Mouse (Mus musculus): ENCODE measurements at regions not wholly inside any gene's neighbourhood (a gene's known extent, or its start where the extent isn't known, plus 50 kb on each side); places are given as distances from the start of the nearest gene placed in this dataset.

GRCm38 (mm10) chr1:120396290-120396689 is 55.9 kb downstream of the C1ql2 start:
- TF ChIP-seq POLR2AphosphoS2 (IDR thresholded peaks at IDR 0.05; ENCODE audit: low read depth, low read length) (no peak), JUND (conservative IDR thresholded peaks at IDR 0.05; ENCODE audit: low read depth, low read length) (no peak), E2F4 (IDR thresholded peaks at IDR 0.05; ENCODE audit: insufficient replicate concordance, low read depth, low read length) (no peak), EP300 (IDR thresholded peaks at IDR 0.05; ENCODE audit: low read length) (peak; percentile 20; the same call in 1 of the 2 replicates), ZMIZ1 (IDR thresholded peaks at IDR 0.05; ENCODE audit: low read depth, low read length) (no peak), RCOR1 (conservative IDR thresholded peaks at IDR 0.05; ENCODE audit: low read depth, low read length) (no peak), ELF1 (IDR thresholded peaks at IDR 0.05; ENCODE audit: low read depth, low read length) (no peak), CHD1 (IDR thresholded peaks at IDR 0.05; ENCODE audit: low read depth, low read length) (no peak), MAX (IDR thresholded peaks at IDR 0.05; ENCODE audit: low read length) (no peak), MYC (IDR thresholded peaks at IDR 0.05; ENCODE audit: low read depth, low read length) (no peak), ETS1 (conservative IDR thresholded peaks at IDR 0.05; ENCODE audit: low read depth, low read length) (peak; percentile 44), MXI1 (IDR thresholded peaks at IDR 0.05; ENCODE audit: low read depth, low read length) (no peak), ZKSCAN1 (IDR thresholded peaks at IDR 0.05; ENCODE audit: borderline replicate concordance, low read depth, low read length) (no peak), TCF12 (IDR thresholded peaks at IDR 0.05; ENCODE audit: low read depth, low read length) (no peak), BHLHE40 (IDR thresholded peaks at IDR 0.05; ENCODE audit: low read depth, low read length) (peak; percentile 31; the same call in 1 of the 2 replicates)
- H3K9me3 ChIP-seq (replicated peaks; ENCODE audit: low read length) = no peaks in the 10 kb centered on the region
- dilution Hi-C loops (cut with MboI; ENCODE audit: extremely low pct_ligation_motif_present, extremely low pct_unique_long_range_greater_than_20kb, low sequenced_read_pairs) (no loop called here), in situ Hi-C loops (cut with MboI; ENCODE audit: low pct_ligation_motif_present, low pct_unique_long_range_greater_than_20kb, low sequenced_read_pairs) (no loop called here)
- no peak overlapping the region for H3K4me2 ChIP-seq (ENCODE audit: insufficient read depth, low read depth, poor library complexity, severe bottlenecking)
- H3K79me2 ChIP-seq (replicated peaks; ENCODE audit: control insufficient read depth, extremely low read depth, insufficient read depth, poor library complexity, severe bottlenecking) = no peaks in the 10 kb centered on the region
- no peak overlapping the region for H3K9ac ChIP-seq (ENCODE audit: insufficient read depth, low read depth)
- H3K27ac ChIP-seq (ENCODE audit: insufficient read depth, low read depth) = no peak overlapping the region
- H3K4me3 ChIP-seq (replicated peaks in 1 of 3; ENCODE audit: low read depth in 2 of 3, low read length in 2 of 3, poor library complexity in 1 of 3) = no peak overlapping the region
- no peaks in the 10 kb centered on the region for H3K27me3 ChIP-seq (replicated peaks)
- DNase-seq (ENCODE audit: extremely low read depth) = peak; percentile 39
- peaks cover 4 to 24% of the 10 kb centered on the region in 2 experiments for H3K4me1 ChIP-seq (ENCODE audit: control insufficient read depth in 1 of 2, insufficient read depth in 2 of 2)
- no peaks in the 10 kb centered on the region for H3K36me3 ChIP-seq (replicated peaks in 1 of 2; ENCODE audit: control insufficient read depth in 1 of 2, insufficient read depth in 1 of 2, low read length in 1 of 2)

- no peaks in the 10 kb centered on the region for H3K79me2 ChIP-seq (replicated peaks; ENCODE audit: control insufficient read depth, extremely low read depth, insufficient read depth, poor library complexity, severe bottlenecking)
- in situ Hi-C loops (cut with MboI; ENCODE audit: low pct_ligation_motif_present, low pct_unique_long_range_greater_than_20kb, low sequenced_read_pairs) = loop anchor here (25.0 kb wide), 1 partner anchor 134 kb away; no protein-coding TSS in a partner anchor
- H3K36me3 ChIP-seq (replicated peaks in 1 of 2; ENCODE audit: control insufficient read depth in 1 of 2, insufficient read depth in 1 of 2, low read length in 1 of 2) = no peaks in the 10 kb centered on the region
- peak; percentile 8 for DNase-seq (ENCODE audit: extremely low read depth)
- dilution Hi-C loops (cut with MboI; ENCODE audit: extremely low pct_ligation_motif_present, extremely low pct_unique_long_range_greater_than_20kb, low sequenced_read_pairs) = no loop called here
- no peak overlapping the region for H3K4me3 ChIP-seq (replicated peaks in 1 of 3; ENCODE audit: low read depth in 2 of 3, low read length in 2 of 3, poor library complexity in 1 of 3)
- H3K27me3 ChIP-seq (replicated peaks) = no peaks in the 10 kb centered on the region
- no peak overlapping the region for H3K9ac ChIP-seq (ENCODE audit: insufficient read depth, low read depth)
- H3K4me1 ChIP-seq (ENCODE audit: control insufficient read depth in 1 of 2, insufficient read depth in 2 of 2) = peaks cover 0 to 2% of the 10 kb centered on the region in 2 experiments; a peak in 2 of 4 replicates
- no peak overlapping the region for H3K4me2 ChIP-seq (ENCODE audit: insufficient read depth, low read depth, poor library complexity, severe bottlenecking)
- peak; percentile 56 for TF ChIP-seq RAD21 (IDR thresholded peaks at IDR 0.05; ENCODE audit: low read depth, low read length)
- no peak for TF ChIP-seq MYC (IDR thresholded peaks at IDR 0.05; ENCODE audit: low read depth, low read length)
- TF ChIP-seq ZMIZ1 (IDR thresholded peaks at IDR 0.05; ENCODE audit: low read depth, low read length) = no peak
- TF ChIP-seq CTCF (conservative IDR thresholded peaks at IDR 0.05 in 1 of 2, IDR thresholded peaks at IDR 0.05 in 1 of 2; ENCODE audit: low read depth in 2 of 2, low read length in 2 of 2) = peak in 1 of 2 experiments; percentile 61; a peak in 2 of 4 replicates
- TF ChIP-seq SMC3 (IDR thresholded peaks at IDR 0.05; ENCODE audit: low read depth, low read length) = peak; percentile 76
- no peak for TF ChIP-seq EP300 (IDR thresholded peaks at IDR 0.05; ENCODE audit: low read length)
- no peak for TF ChIP-seq NRF1 (IDR thresholded peaks at IDR 0.05; ENCODE audit: low read depth, low read length)
- no peaks in the 10 kb centered on the region for H3K9me3 ChIP-seq (replicated peaks; ENCODE audit: low read length)
- H3K27ac ChIP-seq (ENCODE audit: insufficient read depth, low read depth) = no peak overlapping the region
Measured at GRCm38 (mm10) chr1:120403304-120403703, 62.9 kb downstream of the C1ql2 start.
